Mouse (Mus musculus) adrenal gland, adult 8-10 months (tissue): ENCODE measurements around the gene Arhgdig. TPM values are rescaled to one million over a fixed set of nuclear protein-coding genes. Genes with fewer than 3 reads are reported as not detected.

Source experiments
- DNase-seq: peaks from one replicate; pipeline ENCODE4 v3.0.0; 2022
- total RNA-seq, 4 experiments: library from RNA; stranded (reverse); gene quantifications; 2 replicates each; pipeline ENCODE4 v1.2.4; 2022

Gene Arhgdig
- total RNA-seq, result 10 to 100 TPM; 14.5 to 30.7 (median 20.6) TPM

DNA sequence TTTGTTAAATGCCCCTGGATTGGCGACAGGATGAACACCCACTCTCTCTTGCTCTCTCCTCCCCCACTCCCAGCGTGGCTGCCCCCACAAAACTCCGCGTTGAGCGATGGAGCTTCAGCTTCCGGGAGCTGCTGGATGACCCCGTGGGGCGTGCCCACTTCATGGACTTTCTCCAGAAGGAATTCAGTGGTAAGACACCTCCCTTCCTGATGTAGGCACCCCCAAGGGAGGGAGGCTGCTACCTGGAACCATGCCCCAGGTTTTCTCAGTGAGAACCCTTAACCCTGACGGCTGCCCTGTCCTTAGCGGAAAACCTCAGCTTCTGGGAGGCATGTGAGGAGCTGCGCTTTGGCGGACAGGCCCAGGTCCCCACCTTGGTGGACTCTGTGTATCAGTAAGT is at the start of gene Arhgdig:
TSS of gene Arhgdig (minus strand) at position 101 of the 400 bp plus-strand sequence.
- DNase-seq, result no peak

DNA sequence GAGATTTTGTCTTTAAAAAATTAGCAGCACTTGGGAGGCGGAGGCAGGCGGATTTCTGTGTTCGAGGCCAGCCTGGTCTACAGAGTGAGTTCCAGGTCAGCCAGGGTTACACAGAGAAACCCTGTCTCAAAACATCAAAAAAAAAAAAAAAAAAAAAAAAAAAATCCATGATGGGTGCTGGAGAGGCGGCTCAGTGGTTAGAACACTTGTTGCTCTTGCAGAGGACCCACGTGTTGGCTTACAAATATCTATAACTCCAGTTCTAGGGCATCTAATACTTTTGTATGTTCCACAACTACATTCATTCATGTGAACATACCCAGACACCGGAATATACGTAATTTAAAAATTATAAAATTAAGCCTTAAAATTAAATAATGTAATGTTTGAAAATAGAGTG is 47.7 kb upstream of the Arhgdig start:
- DNase-seq, result no peak

DNA sequence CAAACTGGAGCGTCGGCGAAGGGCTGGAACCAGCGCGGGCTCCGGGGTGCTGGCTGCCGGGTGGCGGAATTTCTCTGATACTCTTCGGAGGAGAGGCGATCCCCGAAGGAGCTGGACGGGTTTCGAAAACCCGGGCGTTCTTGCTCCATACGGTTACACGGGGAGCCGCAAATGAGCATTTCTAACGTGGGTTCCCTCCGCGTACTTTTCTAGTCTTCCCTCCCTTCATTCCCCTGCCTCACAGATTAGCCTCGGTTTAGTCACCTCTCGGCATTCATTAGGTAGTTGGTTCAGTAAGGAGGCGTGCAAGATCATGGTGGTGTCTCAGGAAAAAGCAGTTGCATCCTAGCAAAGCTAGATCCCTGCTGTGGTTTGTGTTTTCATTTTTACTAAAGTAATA is 45.8 kb upstream of the Arhgdig start:
- no peak for DNase-seq

DNA sequence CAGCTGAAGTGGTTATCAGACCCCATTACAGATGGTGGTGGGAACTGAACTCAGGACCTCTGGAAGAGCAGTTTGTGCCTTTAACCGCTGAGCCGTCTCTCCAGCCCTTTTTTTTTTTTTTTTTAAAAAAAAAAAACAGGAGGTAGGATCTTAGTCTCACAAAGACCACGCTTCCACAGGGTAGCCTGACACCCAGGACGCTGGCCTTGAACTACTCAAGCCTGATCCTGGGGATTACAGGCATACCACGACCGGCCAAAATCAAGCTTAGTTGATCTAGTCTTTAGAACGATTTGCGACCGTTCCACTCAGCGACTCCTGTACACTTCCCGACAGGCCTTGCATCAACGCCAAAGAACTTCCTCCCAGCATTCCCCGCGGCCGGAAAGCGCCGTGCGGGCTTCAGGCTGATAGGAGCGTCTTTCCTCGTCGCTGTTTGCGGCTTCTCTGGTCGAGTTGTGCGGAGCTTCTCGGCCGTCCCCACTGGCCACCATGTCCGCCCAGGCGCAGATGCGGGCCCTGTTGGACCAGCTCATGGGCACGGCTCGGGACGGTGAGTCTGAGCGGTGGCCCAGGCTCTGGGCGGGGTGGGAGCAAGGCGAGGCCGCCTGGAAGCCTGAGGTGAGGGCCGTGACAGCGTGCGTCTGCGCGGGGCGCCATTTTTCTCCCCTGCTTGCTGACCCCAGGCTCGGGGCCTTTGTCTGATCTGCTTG is 45.1 kb upstream of the Arhgdig start, which contains the start of gene Luc7l:
TSS of gene Luc7l (plus strand) at position 358 of the 713 bp plus-strand sequence.
- peak; percentile 92 for DNase-seq

DNA sequence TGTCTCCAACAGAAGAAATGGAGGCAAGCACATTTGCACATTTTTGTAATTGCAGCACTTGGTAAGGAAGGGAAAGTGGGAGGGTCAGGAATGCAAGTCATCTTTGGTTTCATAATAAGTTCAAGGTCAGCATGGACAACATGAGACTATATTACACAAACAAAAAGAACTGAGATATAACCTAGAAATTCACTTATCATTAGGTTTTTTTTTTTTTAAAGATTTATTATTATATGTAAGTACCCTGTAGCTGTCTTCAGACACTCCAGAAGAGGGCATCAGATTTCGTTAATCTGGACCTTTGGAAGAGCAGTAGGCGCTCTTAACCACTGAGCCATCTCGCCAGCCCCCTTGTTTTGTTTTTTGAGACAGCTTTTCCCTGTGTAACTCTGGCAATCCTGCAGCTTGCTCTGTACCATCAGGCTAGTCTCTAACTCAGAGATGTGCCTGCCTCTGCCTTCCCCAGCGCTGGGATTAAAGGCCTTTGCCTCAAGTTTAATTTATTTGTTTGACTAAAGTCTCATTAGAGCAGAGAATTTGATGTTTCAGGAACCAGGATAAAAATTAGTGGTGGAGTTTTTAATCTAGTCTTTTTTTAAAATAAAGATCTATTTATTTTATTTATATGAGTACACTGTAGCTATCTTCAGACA is 44.4 kb upstream of the Arhgdig start:
- DNase-seq, result no peak

DNA sequence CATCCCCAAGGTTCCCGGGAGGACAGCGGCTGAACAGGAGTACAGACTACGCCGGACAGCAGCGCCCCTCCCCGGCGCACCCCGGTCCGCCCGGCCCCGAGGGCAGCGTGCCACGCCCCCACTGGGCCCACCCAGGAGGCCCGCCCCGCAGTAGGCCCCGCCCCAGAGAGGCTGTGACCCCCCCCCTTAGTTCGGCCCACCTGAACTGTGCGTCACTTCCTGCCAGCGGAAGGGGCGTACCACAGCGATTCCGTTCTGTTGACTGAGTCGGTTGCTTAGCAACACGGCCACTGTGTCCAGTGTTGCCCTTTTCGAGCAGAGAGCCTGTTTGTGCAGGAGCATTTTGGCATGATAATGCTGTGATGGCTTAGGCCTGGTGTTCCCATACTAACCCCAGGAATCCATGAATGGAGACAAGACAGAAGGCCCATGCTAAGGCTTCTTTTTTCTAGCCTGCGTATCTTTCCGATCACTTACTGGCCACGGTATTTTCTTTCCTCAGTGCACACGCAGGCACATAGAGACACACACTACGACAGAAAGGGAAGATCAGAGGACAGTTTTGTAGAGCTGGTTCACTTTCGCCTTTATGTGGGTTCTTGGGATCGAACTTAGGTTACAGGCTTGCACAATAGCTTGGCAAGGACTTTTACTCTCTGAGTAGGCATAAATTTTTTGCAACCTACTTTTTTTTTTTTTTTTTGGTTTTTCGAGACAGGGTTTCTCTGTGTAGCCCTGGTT is 36.7 kb upstream of the Arhgdig start, which contains the start of gene Fam234a:
TSS of gene Fam234a (minus strand) at position 142 of the 741 bp plus-strand sequence.
- peak; percentile 93 for DNase-seq

DNA sequence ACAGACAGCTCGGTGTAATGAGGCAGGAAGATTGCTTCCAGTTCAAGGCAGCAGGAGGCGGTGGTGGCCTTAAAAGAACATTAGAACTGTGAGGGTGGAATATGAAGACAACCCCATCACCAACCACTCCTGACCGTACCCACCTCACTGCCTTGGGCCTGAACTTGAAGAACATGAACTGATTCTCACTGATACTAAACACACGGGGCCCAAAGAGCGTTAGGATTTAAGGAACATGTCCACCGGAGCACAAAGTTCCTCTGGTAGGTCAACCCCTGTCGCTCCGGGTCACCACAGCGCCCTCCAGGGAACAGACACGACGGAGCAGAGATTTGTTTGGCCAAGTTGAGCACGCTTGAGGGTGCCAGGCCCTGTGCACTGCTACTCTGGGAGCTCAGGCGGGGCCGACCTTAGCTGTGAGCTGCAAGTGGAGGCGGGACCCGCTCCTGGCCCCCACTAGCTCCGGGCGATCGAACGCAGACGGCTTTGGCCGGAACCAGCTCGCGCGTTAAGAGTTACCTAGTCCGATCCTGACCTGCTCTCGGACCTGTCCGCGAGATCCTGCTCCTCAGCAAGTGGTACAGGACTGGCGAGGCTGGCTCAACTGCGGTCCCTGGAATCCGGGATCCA is 36.0 kb upstream of the Arhgdig start:
- peak; percentile 79 for DNase-seq

DNA sequence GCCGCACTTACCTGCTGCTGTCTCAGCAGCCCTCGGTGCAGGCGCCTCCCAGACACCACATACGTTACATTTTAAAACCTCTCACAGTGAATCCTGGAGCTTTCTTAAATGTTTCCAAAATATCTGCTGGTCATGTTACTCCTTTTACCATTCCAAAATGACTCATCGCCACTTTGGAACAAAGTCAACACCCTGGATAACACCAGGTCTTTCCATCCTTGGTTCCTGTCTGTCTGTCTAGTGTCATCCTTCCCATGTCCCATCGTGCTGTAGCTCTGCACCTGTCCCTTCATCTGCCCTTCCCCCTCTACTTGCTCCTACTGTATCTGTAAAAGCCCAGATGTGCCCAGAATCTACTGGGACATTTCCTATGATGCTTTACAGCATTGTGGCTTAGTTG is 33.4 kb upstream of the Arhgdig start:
- no peak for DNase-seq

DNA sequence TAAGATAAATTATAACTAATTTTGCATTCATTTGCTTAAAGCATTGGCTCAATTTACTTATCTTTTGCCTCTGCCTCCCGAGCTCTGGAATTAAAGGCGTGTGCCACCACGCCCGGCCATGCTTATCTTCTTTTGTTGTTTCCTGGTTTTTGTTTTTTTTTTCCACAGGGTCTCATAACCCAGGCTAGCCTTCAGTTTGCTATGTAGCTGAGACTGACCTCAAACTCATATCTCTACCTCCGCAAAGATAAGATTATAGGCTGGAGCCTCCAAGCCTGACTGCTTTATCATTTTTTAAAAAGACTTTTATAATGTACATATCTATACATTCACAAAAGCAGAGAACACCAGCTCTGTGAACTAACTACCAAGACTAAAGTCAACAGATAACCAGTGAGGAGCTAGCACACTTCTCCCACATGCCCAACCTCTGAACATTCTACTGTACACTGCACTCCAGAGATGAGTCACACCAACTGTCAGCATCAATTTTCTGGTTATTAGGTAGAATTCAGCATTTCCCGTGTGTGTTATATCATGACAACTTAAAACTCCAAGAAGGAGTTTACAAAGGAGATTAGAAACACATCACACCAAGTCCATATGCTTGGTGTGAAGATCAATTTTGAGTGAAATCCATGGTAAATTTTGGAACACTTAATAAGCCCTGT is 32.7 kb upstream of the Arhgdig start:
- no peak for DNase-seq

DNA sequence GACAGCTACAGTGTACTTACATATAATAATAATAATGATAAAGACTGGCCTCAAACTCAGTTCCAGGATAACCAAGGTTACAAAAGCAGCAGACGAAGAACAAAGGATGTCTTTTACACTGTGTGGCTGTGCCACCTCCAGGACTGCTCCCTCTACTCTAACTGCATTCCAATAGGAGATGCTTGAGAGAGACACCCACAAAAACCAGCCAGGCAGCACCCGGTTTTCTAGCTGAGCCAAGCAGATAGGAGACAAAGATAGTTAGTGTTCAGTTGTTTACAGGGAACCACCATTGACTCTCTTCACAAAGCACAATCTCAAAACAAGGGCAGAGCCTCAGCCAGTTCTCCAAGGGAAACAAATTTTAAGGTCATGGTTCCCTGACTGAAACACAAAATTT is 32.0 kb upstream of the Arhgdig start:
- DNase-seq, result no peak

DNA sequence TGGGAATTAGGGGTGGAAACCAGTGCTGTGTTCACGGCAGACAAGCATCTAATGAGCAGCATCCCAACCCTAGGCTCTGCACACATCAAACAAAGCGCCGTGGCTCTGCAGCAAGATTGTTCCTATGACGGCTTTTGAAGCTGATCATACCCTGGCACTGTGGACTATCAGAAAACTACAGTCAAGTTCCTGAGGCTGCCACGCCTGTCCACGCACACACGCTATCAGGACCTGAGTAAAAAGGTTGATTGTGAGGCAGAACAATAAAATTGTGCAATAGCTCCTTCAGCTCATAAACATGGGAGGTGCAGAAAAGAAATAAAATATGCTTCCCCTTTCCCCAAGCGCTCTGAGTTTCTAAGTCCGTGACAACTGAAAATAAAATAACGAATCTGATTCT is 30.1 kb upstream of the Arhgdig start:
- no peak for DNase-seq

DNA sequence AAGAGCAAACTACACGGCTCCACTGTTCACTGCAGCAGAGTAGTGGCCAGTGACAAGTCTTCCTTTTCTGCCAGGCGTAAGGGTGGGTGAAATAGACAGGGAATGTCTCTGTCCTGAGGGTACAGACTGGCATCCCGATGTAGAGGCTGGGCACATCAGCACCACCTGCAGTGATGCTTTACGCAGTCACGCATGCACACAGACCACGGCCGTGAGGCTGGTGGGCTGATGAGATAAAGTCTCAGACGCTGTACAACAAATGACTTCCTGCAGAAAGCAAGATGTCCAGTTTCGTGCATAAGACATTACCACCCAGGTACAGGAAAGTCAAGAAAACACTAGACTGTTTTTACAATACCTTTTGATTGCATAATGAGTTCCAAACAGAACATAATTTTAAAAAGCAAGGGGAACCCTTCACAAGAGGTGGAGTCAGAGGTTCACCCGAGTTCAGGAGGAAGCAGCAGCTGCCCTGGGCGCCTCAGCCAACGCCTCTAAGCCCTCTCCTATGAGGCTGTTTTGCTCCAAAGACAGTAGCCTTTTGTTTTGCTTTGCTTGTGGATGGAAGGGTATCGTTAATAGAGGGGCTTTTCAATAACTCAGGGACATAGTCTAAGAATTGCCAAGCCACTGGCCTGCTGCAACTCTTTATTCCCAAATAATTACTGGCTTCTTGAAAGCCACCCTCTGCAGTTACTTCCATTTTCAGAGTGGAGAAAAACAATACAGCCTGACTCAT is 27.7 kb upstream of the Arhgdig start:
- DNase-seq, result no peak

DNA sequence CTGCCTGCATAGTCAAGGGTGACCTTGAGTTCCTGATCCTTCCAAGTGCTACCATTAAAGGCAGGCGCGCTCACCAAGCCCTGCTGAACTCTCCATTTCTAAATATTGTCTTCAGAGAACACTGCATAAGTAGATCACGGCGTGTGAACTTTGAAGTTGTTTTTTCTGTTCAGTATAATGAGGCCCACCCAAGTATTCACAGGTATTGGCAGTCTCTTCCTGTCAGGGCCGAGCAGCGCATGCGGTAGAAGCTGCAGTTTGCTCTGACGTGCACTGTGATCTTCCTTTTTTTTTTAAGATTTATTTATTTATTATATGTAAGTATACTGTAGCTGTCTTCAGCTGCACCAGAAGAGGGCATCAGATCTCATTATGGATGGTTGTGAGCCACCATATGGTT is 26.8 kb upstream of the Arhgdig start:
- no peak for DNase-seq

DNA sequence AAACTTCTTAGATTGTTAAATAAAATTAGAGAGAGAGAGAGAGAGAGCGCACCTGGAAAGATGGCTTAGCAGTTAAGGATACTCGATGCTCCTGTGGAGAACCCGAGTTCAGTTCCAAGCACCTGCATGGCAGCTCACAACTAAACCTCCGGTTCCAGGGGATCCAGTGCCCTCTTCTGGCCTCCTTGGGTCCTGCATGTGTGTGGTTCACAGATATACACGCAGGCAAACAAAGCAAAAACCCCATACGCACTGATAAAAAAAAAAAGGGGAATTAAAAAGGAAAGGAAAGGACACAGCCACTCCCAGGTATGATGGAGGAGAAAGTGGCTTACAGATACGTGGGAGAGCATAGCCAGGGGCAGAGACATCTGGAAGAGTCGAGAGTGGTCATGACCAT is 25.3 kb upstream of the Arhgdig start:
- DNase-seq, result no peak

DNA sequence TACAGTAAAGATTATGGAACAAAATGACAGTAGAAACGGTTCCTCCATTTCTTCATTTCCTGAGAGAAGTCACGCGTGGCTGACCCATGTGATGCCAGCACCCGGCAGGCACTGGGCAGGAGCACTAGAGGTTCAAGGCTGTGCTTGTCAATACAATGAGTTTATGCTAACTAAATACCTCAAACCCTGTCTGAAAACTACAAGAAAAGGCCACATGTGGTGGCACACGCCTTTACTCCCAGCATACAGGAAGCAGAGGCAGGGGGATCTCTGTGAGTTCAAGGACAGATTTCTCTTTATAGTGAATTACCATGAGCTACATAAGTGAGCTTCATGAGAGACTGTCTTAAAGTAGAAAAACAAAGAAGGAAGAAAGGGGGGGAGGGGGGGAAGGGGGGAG is 23.6 kb upstream of the Arhgdig start:
- no peak for DNase-seq

DNA sequence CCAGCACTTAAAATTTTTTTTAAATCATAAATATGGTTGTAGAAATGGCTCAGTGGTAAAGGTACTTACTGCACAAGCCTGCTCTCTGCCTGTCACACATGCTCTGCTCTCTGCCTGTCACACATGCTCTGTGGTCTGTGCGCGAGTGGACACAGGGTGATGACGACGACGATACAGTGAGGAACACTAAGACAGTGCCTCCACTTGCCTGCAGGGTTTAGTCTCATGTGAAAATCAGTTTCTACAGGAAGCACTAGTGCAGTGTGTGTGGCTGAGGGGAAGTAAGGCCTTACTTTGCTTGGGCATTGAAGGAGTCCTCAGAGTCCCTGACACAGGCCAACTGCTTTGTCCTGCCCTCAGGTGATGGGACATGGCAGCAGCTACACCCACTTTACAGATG is 22.2 kb upstream of the Arhgdig start:
- DNase-seq, result no peak

DNA sequence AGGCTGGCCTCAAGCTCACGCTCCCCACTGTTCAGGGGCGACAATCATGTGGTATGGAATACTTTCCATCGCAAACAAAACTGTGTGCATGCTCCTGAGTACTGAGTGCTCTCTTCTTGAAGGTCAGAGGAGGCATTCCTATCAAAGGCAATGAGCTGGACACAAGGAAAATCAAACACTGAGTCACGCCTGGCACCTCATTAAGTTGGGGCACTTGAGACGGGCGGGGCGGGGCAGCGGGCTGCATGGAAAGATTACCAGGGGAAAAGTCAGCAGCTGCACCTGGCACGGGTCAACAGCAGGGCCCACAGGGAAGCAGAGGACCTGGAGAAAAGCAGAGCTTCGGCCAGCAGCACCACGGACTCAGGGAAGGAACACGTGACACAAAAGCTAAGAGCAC is 17.6 kb upstream of the Arhgdig start:
- DNase-seq, result no peak

DNA sequence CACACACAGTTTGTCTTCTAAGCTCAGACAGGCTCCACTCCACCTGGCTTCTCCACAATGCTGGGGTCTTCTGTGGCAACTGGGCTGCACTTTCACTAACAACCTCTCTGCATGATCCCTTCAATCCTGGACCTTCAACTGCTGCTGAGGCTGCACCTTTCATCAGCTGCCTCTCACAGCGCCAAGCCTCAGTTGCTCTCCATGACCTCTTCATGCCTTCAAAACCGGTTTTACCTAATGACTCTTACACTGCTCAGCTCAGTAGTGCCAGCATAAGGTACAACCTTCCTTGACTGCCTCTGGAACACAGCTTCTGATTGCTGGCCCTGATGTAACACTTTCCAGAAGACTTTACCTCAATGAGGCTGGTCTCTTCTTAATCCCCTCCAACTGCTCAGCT is 13.9 kb upstream of the Arhgdig start:
- no peak for DNase-seq

DNA sequence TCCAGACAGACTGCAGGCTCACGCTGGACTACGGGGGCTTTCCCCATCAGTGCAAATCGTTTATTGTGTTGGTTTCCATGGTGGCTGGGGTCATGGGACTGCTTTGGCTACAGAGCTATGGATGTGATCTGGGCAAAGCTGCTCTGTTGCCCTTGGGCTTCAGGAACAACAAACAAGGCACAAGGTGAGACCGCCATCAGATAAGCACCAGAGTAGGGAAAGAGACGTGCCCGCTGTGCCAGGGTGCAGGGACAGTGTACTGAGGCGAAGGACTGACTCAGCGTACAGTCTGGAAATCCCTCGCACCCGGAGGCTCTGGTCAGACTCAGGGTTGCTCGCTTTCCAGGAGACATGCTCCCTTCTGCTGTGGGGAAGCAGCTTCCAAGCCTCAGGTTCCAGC is 5.1 kb upstream of the Arhgdig start:
- no peak for DNase-seq

DNA sequence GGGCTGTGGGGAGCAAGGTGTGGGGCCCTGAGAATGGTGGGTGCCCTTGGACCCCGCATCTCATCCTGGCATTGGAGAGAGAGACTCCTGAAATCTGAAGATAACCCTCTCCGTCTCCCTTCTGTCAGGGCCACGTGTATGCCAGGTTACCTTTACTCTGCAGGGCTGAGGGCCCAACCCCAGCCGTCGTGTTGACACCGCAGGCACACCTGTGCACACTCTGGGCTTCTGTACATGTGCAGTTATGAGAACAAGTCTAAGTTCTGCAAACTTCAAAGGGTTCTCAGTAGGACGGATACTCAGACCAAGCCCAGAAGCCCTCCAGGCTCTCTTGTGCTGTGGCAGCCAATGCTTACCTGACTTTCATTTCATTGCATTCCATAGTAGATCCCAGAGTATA is 4.7 kb upstream of the Arhgdig start:
- DNase-seq, result no peak

DNA sequence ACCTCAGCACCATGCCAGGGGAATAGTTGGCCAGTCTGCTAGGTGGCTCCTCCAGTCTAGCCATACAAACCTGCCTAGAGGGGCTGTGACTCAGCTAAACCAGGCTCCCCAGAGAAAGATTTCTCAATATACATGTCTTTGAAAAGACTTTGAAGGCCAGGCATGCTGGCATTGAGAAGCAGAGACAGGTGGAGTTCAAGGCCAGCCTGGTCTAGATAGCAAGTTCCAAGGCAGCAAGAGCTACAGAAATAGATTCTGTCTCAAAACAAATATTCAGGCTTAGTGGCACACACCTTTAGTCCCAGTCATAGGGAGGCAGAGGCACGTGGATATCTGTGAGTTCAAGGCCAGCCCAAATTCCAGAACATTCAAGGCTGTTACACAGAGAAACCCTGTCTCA is 1.2 kb downstream of the Arhgdig start:
- peak; percentile 73 for DNase-seq

DNA sequence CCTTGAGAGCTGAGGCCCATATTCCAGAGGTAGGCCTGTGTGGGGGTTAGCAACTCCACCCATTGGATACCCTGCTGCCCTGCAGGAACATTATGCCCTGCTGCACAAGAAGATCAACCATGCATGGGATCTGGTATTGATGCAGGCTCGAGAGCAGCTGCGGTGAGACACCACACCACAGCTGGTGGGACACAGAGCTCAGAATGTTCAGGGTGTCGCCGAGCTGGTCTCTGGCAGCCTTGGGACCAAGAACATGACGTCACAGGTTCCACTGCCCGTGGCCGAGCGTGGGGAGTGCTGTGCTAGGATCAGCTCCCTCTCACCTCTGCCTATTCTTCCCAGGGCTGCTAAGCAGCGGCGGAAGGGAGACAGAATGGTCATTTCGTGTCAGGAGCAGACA is 2.8 kb downstream of the Arhgdig start:
- no peak for DNase-seq
